Comparison of ENCODE assay signal across 1 mouse cellular context in genomic region chr3:98245892-98246291, GRCm38 (mm10).
TF ChIP-seq lines count a peak whose summit lies in the region.

No protein-coding gene starts in this region.

TF ChIP-seq in CH12.LX, 34 proteins besides CTCF, POLR2A, EP300 and RAD21 (continued from another document):
- no peak for TF ChIP-seq HCFC1 (IDR thresholded peaks at IDR 0.05; ENCODE audit: low read depth, low read length)
- TF ChIP-seq USF2 (conservative IDR thresholded peaks at IDR 0.05; ENCODE audit: low read depth, low read length): no peak
- TF ChIP-seq JUND (conservative IDR thresholded peaks at IDR 0.05; ENCODE audit: low read depth, low read length): no peak
- TF ChIP-seq USF1 (IDR thresholded peaks at IDR 0.05; ENCODE audit: low read depth, low read length): no peak
- no peak for TF ChIP-seq ZC3H11A (IDR thresholded peaks at IDR 0.05; ENCODE audit: low read depth, low read length)
- TF ChIP-seq NELFE (IDR thresholded peaks at IDR 0.05; ENCODE audit: low read depth, low read length): no peak
- no peak for TF ChIP-seq ZNF384 (IDR thresholded peaks at IDR 0.05; ENCODE audit: low read depth, low read length)
- no peak for TF ChIP-seq PAX5 (IDR thresholded peaks at IDR 0.05; ENCODE audit: low read length)
- no peak for TF ChIP-seq NRF1 (IDR thresholded peaks at IDR 0.05; ENCODE audit: low read depth, low read length)
- no peak for TF ChIP-seq ZMIZ1 (IDR thresholded peaks at IDR 0.05; ENCODE audit: low read depth, low read length)
- no peak for TF ChIP-seq ELF1 (IDR thresholded peaks at IDR 0.05; ENCODE audit: low read depth, low read length)
